Mouse (Mus musculus): ENCODE data around the gene St8sia6.

- TF ChIP-seq CTCF (IDR thresholded peaks at IDR 0.05; ENCODE audit: insufficient read depth, low read depth, low read length) (no peak), POLR2A (IDR thresholded peaks at IDR 0.05; ENCODE audit: insufficient read depth, low read depth, low read length) (no peak)
Measured at GRCm38 (mm10) chr2:13749176-13749575, 44.7 kb downstream of the St8sia6 start.
